Mouse (Mus musculus) bone marrow, adult 2 months (tissue): ENCODE measurements at regions not wholly inside any gene's neighbourhood (a gene's known extent, or its start where the extent isn't known, plus 50 kb on each side); places are given as distances from the start of the nearest gene placed in this dataset.

Experiments used
- CTCF ChIP-seq: fragments of 200-500 bp; IDR thresholded peaks from 2 replicates; pipeline ENCODE4 v1.5.1; 2011; ENCODE audit warnings: low read length, control low read depth; ENCODE audit not compliant: control insufficient read depth, insufficient read depth
- POLR2A ChIP-seq: fragments of 200-500 bp; IDR thresholded peaks from 2 replicates; pipeline ENCODE4 v1.6.1; 2011; ENCODE audit warnings: low read depth, mild to moderate bottlenecking, control low read depth, low read length, borderline replicate concordance; ENCODE audit not compliant: control insufficient read depth

DNA sequence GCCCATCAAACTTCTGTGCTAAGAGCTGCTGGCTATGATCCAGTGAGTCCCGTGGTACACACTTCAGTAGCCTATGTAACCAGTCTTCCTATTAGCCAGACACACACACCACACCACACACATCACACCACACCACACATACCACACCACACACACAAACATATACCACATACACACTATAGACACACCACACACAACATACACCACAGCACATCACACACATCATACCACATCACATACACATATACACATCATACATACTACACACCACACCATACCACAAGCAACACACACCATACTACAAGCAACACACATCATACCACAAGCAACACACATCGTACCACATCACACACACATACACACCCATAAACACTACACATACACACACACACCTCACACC, 119.7 kb upstream of the Arid1b start:
- TF ChIP-seq CTCF (no peak), POLR2A (no peak)
